Mouse (Mus musculus) midbrain, embryonic 15.5 days (tissue): ENCODE results near the gene Zfp809. TPM values are rescaled to one million over a fixed set of nuclear protein-coding genes. Genes with fewer than 3 reads are reported as not detected.
"Not testable (repeated sequence)": the region's sequence is repeated elsewhere in the genome, so short reads cannot be mapped to it uniquely, and the experiment has no call there.

Source experiments
- ATAC-seq: fragments of 200-750 bp; cut with Nextera tagmentation; replicated peaks from 2 replicates; pipeline ENCODE4 v1.8.0; 2017; ENCODE audit warnings: moderate TSS enrichment
- H3K27ac ChIP-seq: fragments of 300-500 bp; sonication (generic); 2 replicates; pipeline ENCODE4 v1.5.1; 2015; ENCODE audit warnings: mild to moderate bottlenecking, inconsistent platforms
- H3K27me3 ChIP-seq: fragments of 300-500 bp; sonication (generic); replicated peaks from 2 replicates; pipeline ENCODE4 v1.6.1; 2015; ENCODE audit warnings: inconsistent platforms
- H3K36me3 ChIP-seq: fragments of 300-500 bp; sonication (generic); replicated peaks from 2 replicates; pipeline ENCODE4 v1.6.1; 2015; ENCODE audit warnings: inconsistent platforms
- H3K4me1 ChIP-seq: fragments of 300-500 bp; sonication (generic); 2 replicates; pipeline ENCODE4 v1.6.1; 2015; ENCODE audit warnings: inconsistent platforms
- H3K4me2 ChIP-seq: fragments of 300-500 bp; sonication (generic); 2 replicates; pipeline ENCODE4 v1.6.1; 2015; ENCODE audit warnings: inconsistent platforms, mild to moderate bottlenecking, moderate library complexity
- H3K4me3 ChIP-seq: fragments of 300-500 bp; sonication (generic); 2 replicates; pipeline ENCODE4 v1.5.1; 2015; ENCODE audit warnings: mild to moderate bottlenecking, inconsistent platforms
- H3K9ac ChIP-seq: fragments of 300-500 bp; sonication (generic); 2 replicates; pipeline ENCODE4 v1.6.1; 2015; ENCODE audit warnings: mild to moderate bottlenecking, inconsistent platforms
- H3K9me3 ChIP-seq: fragments of 300-500 bp; sonication (generic); 2 replicates; pipeline ENCODE4 v1.6.1; 2016; ENCODE audit warnings: inconsistent platforms
- WGBS: fragments of 180-500 bp; shearing (Covaris S2); methylation state at CpG from one replicate; pipeline ENCODE4 v1.1.7; 2015; ENCODE audit warnings: mixed read lengths; 5-methylcytosine and 5-hydroxymethylcytosine counted together
- polyA plus RNA-seq: library from polyadenylated mRNA; unstranded; fragments of >200 nt; fragmentation: Nextera tagmentation; extraction: Ambion mirVana; gene quantifications from 2 replicates; pipeline ENCODE4 v1.2.1, GENCODE M21; 2015

The Zfp809 gene
- polyA plus RNA-seq: 10.3 and 11.4 TPM in 2 replicates

GRCm38 (mm10) chr9:22225581-22226388, at the start of gene Zfp809:
Gene Zfp809 (plus strand): TSS chr9:22225714.
- Histone ChIP-seq H3K4me2 (peak within 1 kb of the TSS; percentile 71), H3K27me3 (no peaks in the 10 kb centered on the region), H3K27ac (peak within 1 kb of the TSS; percentile 84), H3K4me3 (peak within 1 kb of the TSS; percentile 63), H3K4me1 (peaks cover 5% of the 10 kb centered on the region), H3K9me3 (no peaks in the 10 kb centered on the region), H3K36me3 (no peaks in the 10 kb centered on the region), H3K9ac (peak within 1 kb of the TSS; percentile 55)
- 1% methylated on average over 30 of the region's 35 CpGs for WGBS
- ATAC-seq: peak; percentile 99

GRCm38 (mm10) chr9:22188025-22188611, 37.4 kb upstream of the Zfp809 start, which contains the start of gene Zfp872:
Gene Zfp872 (plus strand): TSS chr9:22188090.
- Histone ChIP-seq H3K4me2 (peak within 1 kb of the TSS; percentile 84), H3K27me3 (no peaks in the 10 kb centered on the region), H3K4me3 (peak within 1 kb of the TSS; percentile 48), H3K9me3 (no peaks in the 10 kb centered on the region), H3K27ac (no peak within 1 kb of the TSS), H3K9ac (peak within 1 kb of the TSS; percentile 56), H3K4me1 (peaks cover 5% of the 10 kb centered on the region; the same call in 1 of the 2 replicates), H3K36me3 (no peaks in the 10 kb centered on the region)
- peak; percentile 92 for ATAC-seq
- WGBS: 21% methylated on average over 38 of the region's 43 CpGs

DNA sequence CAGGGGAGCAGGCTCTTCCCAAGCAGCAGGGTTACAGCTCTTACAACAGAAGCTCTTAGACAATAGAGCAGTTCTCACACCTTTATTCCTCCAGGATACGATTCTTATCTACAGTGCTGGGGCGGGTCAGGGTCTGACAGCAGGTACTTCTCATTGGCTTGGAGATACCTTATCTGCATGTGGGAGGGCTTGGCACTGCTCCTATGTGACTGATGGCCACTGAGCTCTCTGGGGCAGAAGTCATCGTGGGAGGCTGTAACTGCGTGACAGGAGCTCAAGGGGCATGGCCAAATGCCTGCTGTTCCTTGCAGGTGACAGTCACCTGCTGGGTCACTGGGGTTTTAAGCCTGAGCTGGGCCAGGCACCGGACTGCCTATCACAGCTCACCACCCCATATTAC, 29.1 kb upstream of the Zfp809 start:
- Histone ChIP-seq H3K27me3 (no peaks in the 10 kb centered on the region), H3K9me3 (peaks cover 10% of the 10 kb centered on the region), H3K36me3 (no peaks in the 10 kb centered on the region), H3K27ac (no peak overlapping the region), H3K9ac (no peak overlapping the region), H3K4me2 (no peak overlapping the region), H3K4me1 (no peaks in the 10 kb centered on the region), H3K4me3 (no peak overlapping the region)
- no peak for ATAC-seq
- 59% methylated on average over 5 of the region's 5 CpGs for WGBS

DNA sequence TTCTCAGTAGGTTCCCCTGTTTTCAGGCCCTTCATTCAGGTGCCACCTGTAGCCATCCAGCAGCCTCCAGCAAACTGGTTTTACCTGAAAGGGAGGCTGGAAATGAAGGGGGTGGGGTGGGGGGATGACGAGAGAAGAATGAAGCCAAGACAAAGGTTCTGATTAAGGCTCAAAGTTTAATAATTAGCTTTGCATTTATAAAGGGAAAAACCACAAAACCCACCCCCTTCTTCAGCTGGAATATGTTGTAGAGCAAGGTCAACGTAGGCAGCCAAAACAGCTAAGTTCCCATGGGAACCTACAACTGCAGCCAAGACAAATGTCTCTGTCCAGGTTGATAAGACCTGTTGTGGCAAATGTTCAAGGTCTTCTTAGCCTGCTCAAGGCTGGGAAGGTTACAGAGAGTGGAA, 11.7 kb upstream of the Zfp809 start:
- Histone ChIP-seq H3K27ac (no peak overlapping the region), H3K4me3 (no peak overlapping the region), H3K9me3 (no peaks in the 10 kb centered on the region), H3K36me3 (no peaks in the 10 kb centered on the region), H3K27me3 (no peaks in the 10 kb centered on the region), H3K4me1 (no peaks in the 10 kb centered on the region), H3K4me2 (no peak overlapping the region), H3K9ac (no peak overlapping the region)
- WGBS: 72% methylated on average over 2 of the region's 2 CpGs
- ATAC-seq: no peak

DNA sequence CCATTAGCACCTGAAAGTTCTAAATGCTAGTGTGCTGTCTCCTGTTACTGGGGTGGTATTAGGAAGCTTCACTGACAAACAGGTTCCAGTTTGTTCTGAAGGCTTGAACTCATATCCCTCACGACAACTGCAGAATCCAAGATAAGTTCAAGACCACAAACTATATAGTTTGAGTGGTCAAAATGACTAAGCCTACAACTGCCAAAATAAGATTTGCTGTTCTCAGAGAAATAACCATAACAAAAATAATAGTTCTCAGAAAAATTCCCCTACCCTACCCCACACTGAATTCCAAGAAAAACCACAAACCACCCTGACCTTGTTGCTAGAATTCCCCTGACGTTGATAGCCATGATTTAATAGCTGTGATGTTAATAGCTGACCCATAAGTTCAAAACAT, 11.0 kb upstream of the Zfp809 start:
- no peak for ATAC-seq
- no peaks in the 10 kb centered on the region for H3K27me3 ChIP-seq
- H3K4me1 ChIP-seq: no peaks in the 10 kb centered on the region
- 88% methylated on average over 2 of the region's 2 CpGs for WGBS
- no peak overlapping the region for H3K4me3 ChIP-seq
- no peak overlapping the region for H3K9ac ChIP-seq
- no peaks in the 10 kb centered on the region for H3K9me3 ChIP-seq
- H3K4me2 ChIP-seq: no peak overlapping the region
- H3K36me3 ChIP-seq: no peaks in the 10 kb centered on the region
- H3K27ac ChIP-seq: no peak overlapping the region

- Histone ChIP-seq H3K27me3 (no peaks in the 10 kb centered on the region), H3K9me3 (no peaks in the 10 kb centered on the region), H3K27ac (no peak overlapping the region), H3K4me1 (no peaks in the 10 kb centered on the region), H3K9ac (no peak overlapping the region), H3K4me3 (no peak overlapping the region), H3K36me3 (no peaks in the 10 kb centered on the region), H3K4me2 (no peak overlapping the region)
- 58% methylated on average over 3 of the region's 3 CpGs for WGBS
- no peak for ATAC-seq
These were observed 8.8 kb upstream of the Zfp809 start for GRCm38 (mm10) chr9:22216705-22217104.

DNA sequence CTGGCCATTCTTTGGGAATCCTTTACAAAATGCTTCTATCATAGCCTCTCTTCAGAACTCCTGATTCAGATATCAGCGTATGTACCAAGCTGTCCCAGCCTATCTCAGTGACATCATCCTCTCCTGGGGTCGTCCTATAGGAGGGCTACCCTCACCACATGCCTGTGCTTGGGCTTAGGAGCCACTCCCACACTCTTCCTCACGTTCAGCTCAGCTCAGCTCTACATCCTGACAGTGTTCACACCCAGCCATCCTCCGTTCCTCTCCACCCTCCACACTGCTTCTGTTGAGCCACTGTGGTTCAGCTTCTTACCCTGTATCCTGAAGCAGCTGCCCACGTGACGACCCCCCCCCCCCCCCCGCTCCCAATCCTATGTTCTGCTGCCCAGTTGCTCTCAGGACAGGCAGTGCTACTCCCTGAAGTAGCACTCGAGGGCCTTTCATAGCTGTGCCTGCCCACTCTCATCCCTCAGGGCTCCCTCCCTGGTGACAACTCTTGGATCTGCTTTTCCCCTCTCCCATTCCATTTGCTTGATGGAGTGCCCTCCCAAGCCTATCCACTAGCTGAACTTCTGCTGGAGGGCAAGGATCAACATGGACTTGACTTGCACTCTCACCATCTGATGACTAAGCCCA, 7.5 kb upstream of the Zfp809 start:
- Histone ChIP-seq H3K36me3 (no peaks in the 10 kb centered on the region), H3K9ac (no peak overlapping the region), H3K27me3 (no peaks in the 10 kb centered on the region), H3K27ac (no peak overlapping the region), H3K9me3 (no peaks in the 10 kb centered on the region), H3K4me3 (no peak overlapping the region), H3K4me1 (no peaks in the 10 kb centered on the region), H3K4me2 (no peak overlapping the region)
- 56% methylated on average over 8 of the region's 8 CpGs for WGBS
- ATAC-seq: no peak

DNA sequence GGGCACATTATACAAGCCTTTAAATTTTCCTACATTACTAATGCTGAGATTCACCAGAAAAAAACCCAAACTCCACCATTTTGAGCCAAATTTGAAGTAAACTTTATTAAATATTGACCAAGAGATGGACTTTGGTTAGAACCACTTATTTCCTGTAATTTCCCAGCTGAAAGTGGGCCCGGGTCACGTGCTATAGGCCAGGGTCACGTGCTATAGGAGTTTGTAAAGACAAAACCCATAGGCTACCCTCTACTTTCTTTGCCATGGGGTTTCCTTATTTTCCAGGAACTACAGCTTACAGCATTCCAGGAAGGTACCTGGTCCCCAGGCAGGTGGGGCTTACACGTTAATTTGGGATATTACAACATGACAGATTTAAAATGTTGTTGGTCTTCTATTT, 1.4 kb upstream of the Zfp809 start:
- H3K36me3 ChIP-seq: no peaks in the 10 kb centered on the region
- no peak for ATAC-seq
- H3K9ac ChIP-seq: no peak overlapping the region
- 93% methylated on average over 4 of the region's 4 CpGs for WGBS
- no peak overlapping the region for H3K27ac ChIP-seq
- no peaks in the 10 kb centered on the region for H3K27me3 ChIP-seq
- H3K4me1 ChIP-seq: peaks cover 5% of the 10 kb centered on the region
- no peaks in the 10 kb centered on the region for H3K9me3 ChIP-seq
- no peak overlapping the region for H3K4me3 ChIP-seq
- H3K4me2 ChIP-seq: no peak overlapping the region

DNA sequence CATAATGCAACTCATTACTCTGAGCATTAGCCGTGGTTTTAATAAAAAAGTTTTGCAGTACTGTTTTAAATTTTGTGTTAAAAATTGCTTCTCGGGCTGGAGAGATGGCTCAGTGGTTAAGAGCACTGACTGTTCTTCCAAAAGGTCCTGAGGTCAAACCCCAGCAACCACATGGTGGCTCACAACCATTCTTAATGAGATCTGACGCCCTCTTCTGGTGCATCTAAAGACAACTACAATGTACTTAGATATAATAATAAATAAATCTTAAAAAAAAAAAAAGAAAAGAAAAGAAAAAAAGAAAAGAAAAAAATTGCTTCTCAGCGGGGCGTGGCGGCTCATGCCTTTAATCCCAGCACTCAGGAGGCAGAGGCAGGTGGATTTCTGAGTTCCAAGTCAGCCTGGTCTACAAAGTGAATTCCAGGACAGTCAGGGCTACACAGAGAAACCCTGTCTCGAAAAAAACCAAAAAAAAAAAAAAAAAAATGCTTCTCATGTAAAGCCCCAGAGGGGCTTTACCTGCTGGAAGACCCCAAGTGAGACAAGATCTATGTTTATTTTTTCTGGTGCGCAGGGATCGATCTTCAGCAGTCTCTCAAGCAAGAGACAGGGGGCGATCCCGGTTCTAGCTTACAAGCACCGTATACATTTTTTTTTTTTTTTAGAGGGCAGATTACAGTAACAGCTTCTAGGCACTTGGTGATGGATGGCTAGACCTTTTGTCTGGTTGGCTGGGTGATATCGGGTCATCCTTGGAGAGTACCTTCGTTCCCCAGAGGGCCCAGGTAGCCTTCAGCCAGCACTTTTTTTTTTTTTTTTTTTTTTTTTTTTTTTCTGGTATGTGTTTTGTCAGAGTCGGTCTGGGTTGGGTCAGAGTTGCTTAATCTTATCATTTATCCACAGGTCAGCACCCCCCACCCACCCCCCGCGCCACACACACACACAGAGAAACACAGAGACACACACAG, 694 bp upstream of the Zfp809 start:
- Histone ChIP-seq H3K36me3 (no peaks in the 10 kb centered on the region), H3K27ac (peak overlapping the region; percentile 84), H3K4me2 (peak overlapping the region; percentile 71), H3K4me3 (peak overlapping the region; percentile 63), H3K27me3 (no peaks in the 10 kb centered on the region), H3K9ac (peak overlapping the region; percentile 55; the same call in 1 of the 2 replicates), H3K9me3 (no peaks in the 10 kb centered on the region), H3K4me1 (peaks cover 5% of the 10 kb centered on the region)
- ATAC-seq: peak; percentile 43
- WGBS: 27% methylated on average over 17 of the region's 17 CpGs

GRCm38 (mm10) chr9:22226389-22226673, 817 bp downstream of the Zfp809 start:
- 70% methylated on average over 7 of the region's 7 CpGs for WGBS
- not testable (repeated sequence) for H3K9ac ChIP-seq, H3K9me3 ChIP-seq, H3K36me3 ChIP-seq, ATAC-seq, H3K4me1 ChIP-seq, H3K27me3 ChIP-seq, H3K27ac ChIP-seq
- H3K4me3 ChIP-seq: peak overlapping the region; percentile 63
- peak overlapping the region; percentile 71 for H3K4me2 ChIP-seq

DNA sequence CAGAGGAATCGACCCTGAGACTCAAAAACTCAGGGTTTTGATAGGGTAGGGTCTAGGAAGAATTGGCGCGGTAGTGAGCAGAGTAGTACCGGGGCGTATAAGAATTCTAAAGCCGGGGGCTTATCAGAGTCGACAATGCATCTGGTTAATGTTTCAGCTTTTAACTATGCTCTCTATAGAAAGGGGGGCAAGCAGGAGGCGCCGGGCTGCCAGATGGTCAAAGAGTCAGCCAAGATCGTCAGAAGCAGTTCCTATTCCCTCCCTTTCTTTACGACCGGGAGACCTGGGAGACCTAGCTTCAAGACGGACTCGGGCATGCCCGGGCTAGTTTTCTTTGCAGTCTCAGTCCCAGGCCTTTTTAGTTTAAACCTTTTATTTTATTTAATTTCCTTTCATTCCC, 1.3 kb downstream of the Zfp809 start:
- Histone ChIP-seq H3K9ac (no peak overlapping the region), H3K4me1 (peaks cover 5% of the 10 kb centered on the region), H3K36me3 (no peaks in the 10 kb centered on the region), H3K4me3 (no peak overlapping the region), H3K27me3 (no peaks in the 10 kb centered on the region), H3K4me2 (no peak overlapping the region), H3K9me3 (no peaks in the 10 kb centered on the region), H3K27ac (no peak overlapping the region)
- ATAC-seq: no peak
- 93% methylated on average over 15 of the region's 15 CpGs for WGBS
